Mouse (Mus musculus): Measurements from ENCODE around the gene Chka. TPM values are rescaled to one million over a fixed set of nuclear protein-coding genes. Genes with fewer than 3 reads are reported as not detected.

Gene Chka
- polyA plus RNA-seq, 1 experiment, result 49.1 TPM

DNA sequence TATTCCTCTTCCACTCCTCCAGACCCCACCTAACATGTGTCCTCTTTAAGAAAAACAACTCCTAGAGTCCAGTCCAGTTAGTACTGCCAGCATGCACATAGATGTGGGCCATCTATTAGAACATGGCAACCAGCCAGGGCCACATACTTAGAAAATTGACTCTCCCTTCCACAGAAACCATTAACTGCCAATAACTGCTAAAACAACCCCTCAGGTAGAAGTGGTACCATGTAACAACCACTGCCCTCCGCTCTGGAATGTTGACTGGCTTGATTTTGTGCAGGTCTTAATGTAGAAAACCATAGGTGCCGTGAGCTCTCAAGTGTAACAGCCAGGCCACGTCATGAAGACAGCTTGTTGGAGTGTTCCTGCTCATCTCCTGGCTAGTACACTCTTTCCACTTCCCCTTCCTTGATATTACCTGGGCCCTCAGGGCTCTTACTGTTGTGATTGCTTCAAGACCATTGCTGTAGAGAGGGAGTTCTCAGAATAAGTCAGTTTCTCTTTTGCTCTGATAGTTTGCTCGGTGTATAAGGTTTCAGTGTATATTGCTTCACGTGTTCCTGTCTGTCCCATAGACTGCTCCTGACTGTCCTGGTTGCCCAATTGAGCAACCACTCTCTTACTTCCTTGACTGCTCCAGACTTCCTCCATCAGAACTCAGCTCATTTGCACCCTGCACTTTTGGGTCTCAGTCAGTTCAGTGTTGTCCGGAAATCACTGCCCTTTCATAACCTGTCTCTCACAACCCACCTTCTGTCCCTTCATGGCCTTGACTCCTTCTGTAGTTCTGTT is 28.7 kb downstream of the Chka start:
- DNase-seq (ENCODE audit: low read depth, low spot score), result no peak
- 79% methylated on average over 6 of the region's 6 CpGs for WGBS

DNA sequence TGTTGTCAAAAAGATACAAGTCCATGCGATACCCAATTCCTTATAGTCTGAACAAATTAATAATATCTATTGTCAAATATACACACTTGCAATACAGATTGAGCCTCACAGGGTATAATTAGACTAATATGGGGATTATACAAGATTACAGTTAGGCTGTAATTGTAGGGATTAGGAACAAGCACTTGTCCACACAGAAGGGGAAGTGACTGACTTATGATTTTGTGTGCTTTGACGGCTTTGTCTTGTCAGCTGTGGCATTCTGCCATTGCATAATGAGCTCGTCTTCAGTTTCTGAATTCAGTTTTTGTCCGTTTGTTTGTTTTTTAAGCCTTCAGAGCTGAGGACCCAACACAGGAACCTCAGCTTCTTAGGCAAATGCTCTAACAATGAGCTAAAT is 30.6 kb downstream of the Chka start:
- 72% methylated on average over 4 of the region's 4 CpGs for WGBS
- DNase-seq (ENCODE audit: low read depth, low spot score), result no peak

DNA sequence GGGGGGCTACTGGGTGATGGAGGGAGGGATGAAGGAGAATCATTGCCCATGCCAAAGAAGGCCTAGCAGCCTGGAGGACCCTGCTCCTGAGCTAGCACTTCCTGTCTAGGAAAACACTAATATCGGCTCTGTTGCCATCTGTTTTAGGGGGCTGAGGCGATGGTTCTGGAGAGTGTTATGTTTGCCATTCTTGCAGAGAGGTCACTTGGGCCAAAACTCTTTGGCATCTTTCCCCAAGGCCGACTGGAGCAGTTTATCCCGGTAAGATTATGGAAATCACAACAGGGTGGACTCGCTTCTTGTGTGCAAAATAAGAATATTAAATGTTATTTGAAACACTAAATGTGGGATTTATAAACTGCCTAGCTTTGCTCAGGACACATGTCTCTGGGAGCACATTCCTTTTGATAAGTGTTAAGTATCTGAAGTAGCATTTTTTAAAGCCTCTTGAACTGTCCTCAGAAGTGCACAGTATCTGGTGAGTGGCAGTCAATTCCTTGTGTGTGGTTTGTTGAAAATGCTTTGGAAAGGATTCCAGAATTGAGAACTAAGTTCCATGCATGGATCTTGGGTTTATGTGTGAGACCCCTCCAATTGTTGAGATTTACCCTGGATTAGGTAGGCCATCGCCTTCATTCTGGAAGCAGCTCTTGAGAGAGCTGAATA is 32.9 kb downstream of the Chka start:
- no peak for DNase-seq (ENCODE audit: low read depth, low spot score)
- WGBS, result 52% methylated on average over 6 of the region's 6 CpGs

DNA sequence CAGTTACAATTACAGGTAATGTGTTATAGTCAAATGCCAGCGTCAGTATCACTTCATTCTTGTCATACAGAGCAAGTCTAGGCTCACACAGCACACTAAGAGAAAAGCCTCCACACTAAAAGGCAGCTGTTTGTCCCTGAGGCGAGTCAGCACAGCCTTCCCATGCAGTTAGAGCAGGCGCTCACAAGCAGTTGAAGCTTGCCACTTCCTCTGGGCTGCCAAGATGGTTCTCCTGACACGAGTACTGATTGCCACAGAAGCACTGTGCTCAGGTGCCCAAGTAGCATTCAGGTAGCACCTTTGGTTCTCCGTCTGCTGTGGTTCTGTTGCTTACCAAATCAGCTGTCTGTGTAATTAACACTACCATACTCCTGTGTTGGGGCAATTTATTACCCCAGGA is 37.5 kb downstream of the Chka start:
- no peak for DNase-seq (ENCODE audit: low read depth, low spot score)
- WGBS, result 91% methylated on average over 5 of the region's 5 CpGs

DNA sequence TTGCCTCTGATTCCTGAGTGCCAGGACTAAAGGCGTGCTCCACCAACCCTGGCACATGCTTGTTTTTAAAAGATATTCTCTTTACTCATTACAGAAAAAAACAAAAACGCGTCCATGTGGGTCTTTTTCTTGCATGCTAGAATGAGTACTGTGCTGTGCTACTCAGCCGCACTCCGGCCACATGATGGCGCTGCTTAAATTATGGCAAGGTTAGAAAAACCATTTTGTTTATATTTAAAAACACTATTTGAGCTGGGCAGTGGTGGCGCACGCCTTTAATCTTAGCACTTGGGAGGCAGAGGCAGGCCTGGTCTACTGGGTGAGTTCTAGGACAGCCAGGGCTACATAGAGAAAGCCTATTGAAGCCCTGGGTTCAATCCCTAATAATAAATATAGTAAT is 38.6 kb downstream of the Chka start:
- WGBS, result 81% methylated on average over 8 of the region's 8 CpGs
- no peak for DNase-seq (ENCODE audit: low read depth, low spot score)

DNA sequence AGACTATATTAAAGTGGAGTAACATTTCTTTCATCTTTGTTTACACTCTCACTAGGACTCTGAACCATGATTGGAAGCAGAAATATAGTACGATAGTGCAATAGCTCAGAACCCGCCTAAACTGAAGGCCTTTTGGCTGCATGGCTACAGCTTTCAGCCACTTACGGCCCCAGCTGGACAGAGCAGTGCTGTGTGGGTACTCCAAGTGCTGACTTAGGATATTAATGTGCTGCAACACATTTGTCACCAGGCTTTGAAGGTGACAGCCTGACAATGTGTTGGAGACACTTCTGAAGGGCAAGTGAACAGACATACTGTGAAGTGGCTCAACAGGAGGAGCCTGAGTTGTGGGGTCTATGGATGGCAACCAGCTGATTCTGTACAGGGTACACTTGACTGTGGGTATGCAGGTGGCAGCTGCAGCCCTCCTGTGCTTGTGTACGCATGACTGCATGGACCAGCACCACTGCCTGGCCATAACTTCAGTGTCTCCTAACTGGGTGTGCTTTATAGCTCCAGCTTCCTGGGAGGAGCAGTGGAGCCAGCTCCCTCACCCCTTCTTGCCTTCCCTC is 42.1 kb downstream of the Chka start:
- 77% methylated on average over 4 of the region's 4 CpGs for WGBS
- DNase-seq (ENCODE audit: low read depth, low spot score), result no peak

DNA sequence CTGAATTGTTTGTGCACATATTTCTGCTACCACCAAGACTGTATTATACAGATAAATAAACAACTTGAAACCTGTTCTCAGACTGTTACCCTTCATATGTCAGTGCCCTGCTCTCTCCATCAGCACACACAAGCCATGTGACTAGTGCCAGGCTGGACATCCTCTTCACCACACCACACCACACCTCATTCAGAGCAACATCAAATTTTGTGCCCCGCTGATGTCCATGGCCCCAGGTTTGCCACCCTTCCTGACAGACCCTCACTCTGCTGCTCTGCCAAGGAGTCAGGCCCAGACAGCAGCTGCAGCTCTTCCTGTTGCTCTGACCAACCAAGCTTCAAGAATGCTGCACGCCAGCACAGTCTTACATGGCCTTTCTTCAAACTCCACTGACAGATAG is 42.7 kb downstream of the Chka start:
- DNase-seq (ENCODE audit: low read depth, low spot score), result no peak
- 88% methylated on average over 2 of the region's 2 CpGs for WGBS

DNA sequence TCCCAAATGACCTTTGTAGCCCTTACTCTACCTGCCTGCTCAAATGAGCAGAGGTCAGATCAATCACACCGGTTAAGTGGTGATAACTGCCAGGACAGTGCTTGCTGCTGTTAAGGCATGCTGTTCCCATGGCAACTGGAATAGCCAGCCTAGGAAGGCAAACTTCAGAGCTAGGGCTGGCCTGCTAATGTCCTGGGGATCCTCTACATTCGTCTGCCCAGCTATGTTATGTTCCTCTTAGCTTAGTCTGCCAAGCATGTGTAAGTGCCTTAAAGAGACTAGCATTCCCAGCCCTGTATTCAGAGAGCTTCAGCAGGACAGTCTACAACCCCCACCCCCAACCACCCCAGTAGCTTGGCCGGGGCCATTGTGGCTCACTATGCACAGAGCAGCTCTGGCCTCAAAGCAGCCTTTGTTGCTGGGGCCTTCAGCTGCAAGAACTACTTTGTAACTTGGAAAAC is 43.6 kb downstream of the Chka start:
- WGBS, result 36% methylated on average over 3 of the region's 3 CpGs
- DNase-seq (ENCODE audit: low read depth, low spot score), result no peak

DNA sequence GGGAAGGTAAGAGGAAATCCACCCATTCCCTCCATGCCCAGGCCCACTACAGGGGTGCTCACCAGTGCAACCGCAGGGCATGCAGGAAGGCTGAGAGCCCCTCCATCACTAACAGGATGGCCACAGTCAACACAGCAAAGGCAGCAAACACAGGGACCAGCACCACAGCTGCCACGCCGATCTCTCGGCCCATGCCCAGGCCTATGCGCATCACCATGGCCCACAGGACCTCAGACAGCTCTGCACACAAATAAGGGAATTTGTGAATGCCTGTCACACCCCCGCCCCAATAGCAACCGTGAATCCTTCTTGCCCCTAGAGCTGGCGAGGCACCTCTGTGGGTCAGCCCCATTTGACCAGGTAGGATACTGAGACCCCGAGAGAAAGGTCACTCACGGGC is 44.6 kb downstream of the Chka start:
- no peak for DNase-seq (ENCODE audit: low read depth, low spot score)
- 94% methylated on average over 10 of the region's 10 CpGs for WGBS

DNA sequence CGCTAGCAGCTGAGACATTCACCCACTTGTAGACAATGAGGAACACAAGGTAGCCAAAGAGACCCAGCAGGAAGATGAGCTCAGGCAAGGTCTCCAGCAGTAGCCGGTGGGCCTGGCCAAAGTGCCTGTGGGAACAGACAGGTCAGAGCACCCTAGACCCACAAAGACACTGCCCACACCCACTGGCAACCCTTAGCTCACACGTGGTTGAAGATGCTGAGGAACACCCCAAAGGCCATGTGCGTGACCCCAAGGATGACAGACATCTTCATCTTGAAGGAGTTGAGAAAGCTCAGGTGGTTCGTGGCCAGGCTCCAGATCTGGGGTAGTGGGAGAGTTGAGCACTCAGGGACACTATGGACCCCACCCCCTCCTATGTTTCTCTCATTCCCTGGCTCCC is 46.0 kb downstream of the Chka start:
- WGBS, result 91% methylated on average over 5 of the region's 5 CpGs

DNA sequence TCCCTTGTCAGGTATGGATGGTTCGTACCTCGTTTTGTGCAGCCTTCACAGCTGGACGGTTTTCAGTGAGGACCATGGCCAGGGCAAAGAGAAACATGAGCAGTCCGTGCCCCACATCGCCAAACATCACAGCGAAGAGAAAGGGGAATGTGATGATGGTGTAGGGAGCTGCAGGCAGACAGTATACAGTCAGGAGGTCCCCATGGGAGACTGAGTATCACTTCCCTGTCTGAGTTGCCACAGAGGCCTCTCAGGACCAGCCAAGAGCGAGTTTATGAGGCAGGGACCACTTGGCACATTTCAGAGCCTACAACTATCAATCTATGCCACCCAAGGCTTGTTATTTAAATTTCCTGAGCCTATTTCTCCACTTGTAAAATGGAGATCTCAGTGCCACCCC is 47.4 kb downstream of the Chka start:
- WGBS, result 88% methylated on average over 7 of the region's 7 CpGs
- DNase-seq (ENCODE audit: low read depth, low spot score), result no peak

More for the DNA sequence above, 46.0 kb downstream of the Chka start:
- DNase-seq (ENCODE audit: low read depth, low spot score), result no peak

DNA sequence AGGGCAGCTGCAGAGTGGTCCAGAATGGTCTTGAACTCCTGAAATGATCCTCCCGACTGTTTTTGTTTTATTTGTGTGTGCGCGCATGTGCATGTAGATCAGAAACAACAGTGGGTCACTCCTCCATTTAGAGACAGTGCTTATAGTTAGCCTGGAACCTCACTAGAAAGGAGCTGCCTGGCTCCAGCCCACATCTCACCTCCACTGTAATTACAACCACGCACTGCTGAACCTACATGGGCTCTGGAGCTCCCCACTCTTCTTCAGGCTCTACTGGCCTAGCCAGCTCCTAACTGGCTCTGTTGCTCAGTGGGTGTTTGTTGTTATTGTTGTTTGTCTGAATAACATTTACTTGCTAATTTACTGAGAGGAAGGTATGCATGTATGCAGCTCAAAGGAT is 48.0 kb downstream of the Chka start:
- no peak for DNase-seq (ENCODE audit: low read depth, low spot score)
- WGBS, result 89% methylated on average over 4 of the region's 4 CpGs

DNA sequence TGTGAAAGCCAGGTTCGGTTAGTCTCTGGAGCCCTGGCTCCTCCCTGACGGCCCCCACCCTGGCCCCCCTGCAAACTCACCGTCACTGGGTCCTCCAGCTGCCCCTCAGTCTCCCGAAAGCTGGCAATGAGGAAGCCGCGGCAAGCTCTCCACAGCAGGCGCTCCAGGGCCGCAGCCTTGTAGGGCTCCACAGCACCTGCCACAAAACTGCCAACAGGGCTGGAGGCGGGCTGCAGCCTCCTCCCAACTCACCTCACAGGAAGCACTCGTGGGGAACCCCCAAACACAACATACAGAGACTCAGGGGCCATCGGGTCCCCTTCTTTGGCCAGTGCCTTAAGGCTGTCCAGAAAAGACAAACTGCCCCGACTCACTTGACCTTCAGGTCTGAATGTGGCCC is 51.4 kb downstream of the Chka start:
- no peak for DNase-seq (ENCODE audit: low read depth, low spot score)
- 87% methylated on average over 12 of the region's 12 CpGs for WGBS

DNA sequence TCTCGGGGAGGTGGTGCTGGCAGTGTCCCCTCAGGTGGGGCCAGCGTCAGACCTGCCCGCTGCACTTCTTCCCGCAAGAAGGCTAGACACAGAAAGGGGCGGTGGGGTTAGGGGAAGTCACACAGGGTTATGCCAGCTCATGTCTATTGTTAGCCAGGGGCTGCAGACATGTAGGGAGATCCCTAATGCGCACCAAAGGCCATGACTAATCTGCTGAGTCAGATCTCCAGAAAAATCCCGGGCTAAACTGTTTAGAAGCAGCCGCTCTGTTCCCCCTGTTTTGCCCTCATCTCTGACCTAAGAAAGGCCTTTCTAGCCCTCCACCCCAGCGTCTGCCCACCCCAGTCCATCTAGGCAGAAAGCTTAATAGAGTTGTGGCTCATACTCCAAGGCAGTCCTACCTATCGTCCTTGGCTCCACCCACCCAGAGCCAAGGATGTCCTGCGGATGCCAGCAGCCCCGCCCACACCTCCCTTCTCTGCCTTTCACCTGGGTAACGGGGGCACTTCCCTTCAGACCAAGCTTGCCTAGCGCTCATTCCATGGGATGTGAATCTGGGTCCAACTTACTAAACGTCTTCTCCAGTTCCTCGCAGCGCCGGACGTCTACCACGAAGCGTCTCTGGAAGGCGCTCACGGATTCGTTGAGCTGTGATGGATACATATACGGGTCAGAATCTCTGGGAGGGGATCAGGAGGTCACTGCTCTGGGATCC is 52.2 kb downstream of the Chka start:
- no peak for DNase-seq (ENCODE audit: low read depth, low spot score)
- WGBS, result 87% methylated on average over 25 of the region's 25 CpGs

DNA sequence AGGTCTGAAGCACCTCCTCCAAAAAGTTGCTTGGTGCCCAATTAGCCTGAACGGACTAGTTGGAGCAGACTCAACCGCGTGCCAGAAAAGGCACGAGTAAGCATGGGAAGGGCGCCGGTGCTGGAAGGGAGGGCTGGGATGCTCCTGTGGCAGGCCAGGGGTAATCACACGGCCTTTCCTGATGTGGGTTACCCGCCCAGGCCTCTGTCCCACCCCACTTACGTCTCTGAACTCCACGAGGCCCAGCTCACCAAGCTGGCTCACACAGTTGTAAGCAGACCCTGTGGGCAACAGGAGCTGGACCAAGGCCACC is 52.7 kb downstream of the Chka start:
- DNase-seq (ENCODE audit: low read depth, low spot score), result no peak
- 82% methylated on average over 10 of the region's 10 CpGs for WGBS

DNA sequence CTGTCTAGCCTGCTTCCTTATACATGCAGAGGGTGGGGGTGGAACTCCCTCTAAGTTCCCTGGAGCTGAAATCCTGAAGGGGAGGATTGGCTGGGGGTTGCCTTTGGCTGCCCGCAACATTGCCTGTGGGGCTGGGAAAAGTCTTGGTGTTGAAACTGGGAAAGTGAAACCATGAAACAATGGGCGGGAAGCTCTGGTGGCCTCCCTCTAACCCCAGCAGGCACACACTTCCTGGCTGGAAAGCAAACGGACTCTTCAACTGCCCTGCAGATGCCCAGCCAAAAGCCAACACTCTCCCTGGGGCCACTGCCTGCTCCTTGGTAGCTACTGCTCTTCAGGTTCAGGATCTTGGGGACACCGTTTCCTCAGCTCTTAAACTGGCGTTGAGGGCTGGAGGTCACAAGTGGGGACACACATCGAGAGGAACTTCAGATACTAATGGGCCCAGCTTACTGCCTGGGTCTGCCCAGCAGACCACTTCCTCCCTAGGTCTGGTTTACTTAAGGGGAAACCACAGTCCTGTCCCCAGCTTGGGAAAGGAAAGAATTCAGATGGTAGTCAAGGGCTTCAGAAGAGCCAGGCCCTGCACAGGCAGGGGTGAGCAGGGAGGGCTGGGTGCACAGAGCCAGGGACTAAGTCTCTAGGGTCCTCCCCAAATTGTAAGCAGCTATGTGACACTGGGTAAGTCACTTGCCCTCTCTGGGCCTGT is 53.8 kb downstream of the Chka start:
- 6% methylated on average over 6 of the region's 6 CpGs for WGBS
- DNase-seq (ENCODE audit: low read depth, low spot score), result no peak

DNA sequence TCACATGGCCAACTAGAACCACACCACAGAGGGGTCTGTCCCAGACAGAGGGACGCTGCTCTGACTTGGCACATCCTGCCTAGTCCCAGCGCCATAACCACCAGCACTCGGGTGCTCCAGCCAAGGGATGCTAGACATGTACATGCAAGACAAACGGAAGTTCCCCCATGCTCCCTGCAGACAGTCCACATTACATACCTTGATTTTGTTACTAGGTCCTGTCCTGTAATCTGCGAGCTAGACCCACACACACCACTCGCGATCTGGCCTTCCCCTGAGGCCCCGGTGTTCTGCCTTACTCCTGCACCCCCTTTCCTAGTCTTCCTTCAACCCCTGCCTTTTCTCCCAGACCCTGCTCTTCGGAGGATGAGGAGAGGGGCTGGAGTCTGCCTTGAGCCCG is 54.8 kb downstream of the Chka start:
- no peak for DNase-seq (ENCODE audit: low read depth, low spot score)
- WGBS, result under 1% methylated on average over 10 of the region's 10 CpGs

DNA sequence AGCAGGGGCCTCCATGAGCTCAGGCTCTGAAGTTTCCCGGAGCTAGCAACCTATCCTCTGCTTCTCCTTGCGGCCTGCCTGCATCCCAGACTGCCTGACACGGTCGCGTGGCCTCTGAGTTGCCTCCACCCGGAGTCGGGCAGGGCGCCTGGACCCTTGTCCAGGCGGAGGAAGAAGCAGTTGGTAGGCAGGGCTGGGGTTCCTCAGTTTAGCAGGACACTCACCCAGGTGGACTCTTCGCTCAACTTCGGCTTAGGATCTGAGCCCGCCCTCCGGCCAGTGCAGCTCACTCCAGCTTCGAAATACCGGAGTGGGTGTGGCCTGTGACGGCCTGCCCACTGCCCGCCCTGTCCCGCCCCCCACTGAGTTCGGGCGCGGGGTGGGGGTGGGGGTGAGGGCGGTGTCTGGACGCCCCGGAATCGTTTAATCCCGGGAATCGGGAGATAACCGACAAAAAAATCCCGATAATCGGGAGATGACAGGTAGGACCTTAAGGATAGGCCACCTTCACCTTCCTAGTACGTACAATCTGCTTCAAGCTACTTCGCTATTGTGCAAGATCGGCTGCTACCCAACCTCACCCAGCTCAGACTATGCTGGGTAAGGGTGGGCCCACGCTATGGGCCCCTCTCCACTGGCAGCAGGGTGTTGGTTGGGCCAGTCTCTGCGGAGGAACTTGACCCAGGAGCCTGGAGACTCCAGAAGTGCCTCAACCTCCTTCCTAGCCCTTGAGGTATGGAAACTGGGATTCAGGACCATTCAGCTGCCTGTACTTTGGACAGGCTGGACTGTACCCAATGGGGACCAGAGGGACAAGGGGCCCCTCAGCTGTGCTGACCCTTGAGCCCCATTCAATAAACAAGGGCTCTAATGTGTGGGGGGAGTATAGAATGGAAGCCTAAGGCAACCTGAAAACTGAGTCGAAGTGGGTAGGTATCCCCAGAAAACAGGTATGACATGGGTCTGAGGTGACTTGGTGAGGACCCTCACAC is 55.5 kb downstream of the Chka start, which contains the start of gene Tcirg1:
Gene Tcirg1, minus strand, starts transcription at position 339 of the 992 bp plus-strand sequence.
- 3% methylated on average over 36 of the region's 36 CpGs for WGBS

More for the DNA sequence above, 55.5 kb downstream of the Chka start, which contains the start of gene Tcirg1:
- peak; percentile 64 for DNase-seq (ENCODE audit: low read depth, low spot score)

Measured in large intestine, adult 2 months (tissue).